27 mouse cellular contexts compared by ENCODE assay signal in the genomic region with DNA sequence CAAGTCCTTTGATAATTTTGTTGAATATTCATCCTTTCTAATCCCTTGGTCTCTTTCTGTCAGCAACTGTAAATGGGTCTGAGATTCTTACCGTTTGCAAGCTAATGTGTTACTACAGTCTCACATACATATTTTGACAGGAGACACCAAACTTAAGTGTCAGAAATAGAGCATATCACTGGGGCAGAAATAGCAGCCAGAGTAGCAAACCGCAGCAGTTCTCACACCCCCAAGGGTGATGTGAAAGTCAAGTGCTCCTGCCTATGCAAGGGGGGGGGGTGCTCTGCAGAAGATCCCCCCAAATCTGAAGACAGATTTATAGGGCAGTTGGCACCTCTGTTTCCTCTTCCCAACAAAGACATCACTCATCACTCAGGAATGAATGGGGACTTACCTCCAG.
"Had no signal": no experiment of that assay in that cellular context is flagged by ENCODE, and none has a peak within 500 bp of the region (broad histone marks: within the 10 kb centered on the region; RNA-seq: fewer than 3 reads in every experiment).

No protein-coding gene starts in this region.

- H3K27me3 ChIP-seq: hindbrain, embryonic 12.5 days; intestine, embryonic 15.5 days; limb, embryonic 12.5 days; liver, embryonic 13.5 days; liver, embryonic 15.5 days had no signal

- H3K36me3 ChIP-seq: hindbrain, embryonic 12.5 days; intestine, embryonic 15.5 days; liver, embryonic 13.5 days; liver, embryonic 15.5 days had no signal

- H3K9me3 ChIP-seq: hindbrain, embryonic 12.5 days; intestine, embryonic 15.5 days; limb, embryonic 10.5 days; liver, embryonic 13.5 days; liver, embryonic 15.5 days had no signal

- ATAC-seq: hindbrain, embryonic 16.5 days; inflammation-experienced regulatory T-cells, adult 6 months; intestine, embryonic 15.5 days; intestine, postnatal 0 days; liver, postnatal 0 days had no signal

- H3K9ac ChIP-seq: hindbrain, embryonic 12.5 days; hindbrain, embryonic 14.5 days; intestine, embryonic 15.5 days; limb, embryonic 12.5 days; liver, embryonic 13.5 days; liver, embryonic 15.5 days; liver, postnatal 0 days had no signal

- H3K4me3 ChIP-seq: gastrocnemius, adult 2 months; hindbrain, embryonic 10.5 days; hindbrain, embryonic 12.5 days; intestine, embryonic 15.5 days; layer of hippocampus, adult 2 months; left cerebral cortex, adult 2 months; limb, embryonic 10.5 days; limb, embryonic 12.5 days; liver, embryonic 13.5 days; liver, embryonic 15.5 days had no signal

- H3K4me1 ChIP-seq: hindbrain, embryonic 12.5 days; intestine, embryonic 15.5 days; liver, embryonic 15.5 days had no signal

- H3K4me2 ChIP-seq: heart, embryonic 11.5 days; hindbrain, embryonic 12.5 days; hindbrain, embryonic 14.5 days; intestine, embryonic 15.5 days; limb, embryonic 12.5 days; liver, embryonic 11.5 days; liver, embryonic 13.5 days; liver, embryonic 15.5 days had no signal

- DNase-seq: gastrocnemius, adult 2 months; gastrocnemius, postnatal 10 days; gastrocnemius, postnatal 25 days; heart, adult 18-20 months; heart, postnatal 36 days; kidney, adult 18-20 months; kidney, adult 8-10 months; kidney, postnatal 10 days; kidney, postnatal 25 days; kidney, postnatal 4 days; liver; liver, embryonic 13.5 days; liver, postnatal 0 days had no signal

- H3K27ac ChIP-seq: hindbrain, embryonic 10.5 days; hindbrain, embryonic 12.5 days; hindbrain, embryonic 14.5 days; intestine, embryonic 15.5 days; layer of hippocampus, adult 2 months; left cerebral cortex, adult 2 months; limb, embryonic 10.5 days; limb, embryonic 12.5 days; liver, embryonic 13.5 days; liver, embryonic 15.5 days had no signal
